Mouse (Mus musculus): ENCODE measurements around the gene Ubtd2.

DNA sequence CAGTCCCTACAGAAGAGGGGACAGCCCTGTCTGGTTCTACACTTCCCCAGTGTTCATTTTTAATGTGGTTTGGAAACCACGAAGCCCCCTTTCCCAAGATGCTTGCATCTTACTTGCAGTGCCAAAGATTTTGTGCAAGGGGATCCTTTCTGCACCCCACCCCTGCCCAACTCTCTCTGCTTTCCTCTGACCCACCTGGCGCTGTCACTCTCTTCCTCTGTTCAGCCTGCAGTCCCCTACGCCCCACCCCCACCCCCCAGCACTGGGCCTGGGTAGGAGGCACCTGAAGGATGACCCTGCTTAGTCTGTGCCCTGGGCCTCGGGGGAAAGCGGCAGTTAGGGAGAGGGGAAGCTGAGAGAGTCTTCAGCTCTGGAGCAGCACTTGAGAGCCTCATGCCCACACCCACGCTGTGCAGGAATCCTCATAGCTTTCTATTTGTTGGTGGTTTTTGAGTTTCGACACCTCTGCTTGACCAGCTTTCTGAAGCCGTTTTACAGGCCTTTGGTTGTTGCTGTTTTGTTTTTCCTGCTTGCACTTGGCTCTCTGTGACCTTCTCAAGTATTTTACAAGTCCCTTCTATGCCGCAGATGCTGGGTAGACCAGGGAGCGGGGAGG lies 30.0 kb upstream of the Ubtd2 start:
- TF ChIP-seq POLR2A (IDR thresholded peaks at IDR 0.05; ENCODE audit: low read depth, low read length) (no peak), CTCF (IDR thresholded peaks at IDR 0.05; ENCODE audit: extremely low read depth, insufficient read depth, insufficient read length, insufficient replicate concordance) (no peak)
